Mouse (Mus musculus) ovary, adult 18-20 months (tissue): Measurements from ENCODE around the gene Macrod2.

Experiments used
- DNase-seq: peaks from one replicate; pipeline ENCODE4 v3.0.0; 2022; ENCODE audit warnings: low spot score, mixed read lengths

Gene Macrod2

GRCm38 (mm10) chr2:141308406-141308805 is 913.3 kb downstream of the Macrod2 start:
- DNase-seq: no peak

- DNase-seq: no peak
Measured at GRCm38 (mm10) chr2:141312136-141312948, 917.2 kb downstream of the Macrod2 start.

GRCm38 (mm10) chr2:141315349-141315748 is 920.2 kb downstream of the Macrod2 start:
- no peak for DNase-seq

- DNase-seq: no peak
Measured at GRCm38 (mm10) chr2:141323956-141324460, 928.9 kb downstream of the Macrod2 start.

GRCm38 (mm10) chr2:141327296-141327695 is 932.2 kb downstream of the Macrod2 start:
- DNase-seq: no peak

- no peak for DNase-seq
Measured at GRCm38 (mm10) chr2:141337708-141338107, 942.6 kb downstream of the Macrod2 start.

GRCm38 (mm10) chr2:141343988-141344535 is 949.0 kb downstream of the Macrod2 start:
- no peak for DNase-seq

GRCm38 (mm10) chr2:141352623-141353022 is 957.5 kb downstream of the Macrod2 start:
- DNase-seq: no peak

- no peak for DNase-seq
Measured at GRCm38 (mm10) chr2:141388632-141389031, 993.5 kb downstream of the Macrod2 start.

GRCm38 (mm10) chr2:141391229-141391628 is 996.1 kb downstream of the Macrod2 start:
- DNase-seq: no peak

GRCm38 (mm10) chr2:141394806-141395205 is 999.7 kb downstream of the Macrod2 start:
- DNase-seq: no peak

GRCm38 (mm10) chr2:141408766-141409165 is 1013.7 kb downstream of the Macrod2 start:
- no peak for DNase-seq

- no peak for DNase-seq
Measured at GRCm38 (mm10) chr2:141416436-141416835, 1021.3 kb downstream of the Macrod2 start.

GRCm38 (mm10) chr2:141416855-141417544 is 1021.9 kb downstream of the Macrod2 start:
- DNase-seq: no peak

- DNase-seq: no peak
Measured at GRCm38 (mm10) chr2:141419806-141420205, 1024.7 kb downstream of the Macrod2 start.

GRCm38 (mm10) chr2:141434084-141434483 is 1039.0 kb downstream of the Macrod2 start:
- no peak for DNase-seq

- no peak for DNase-seq
Measured at GRCm38 (mm10) chr2:141434731-141435570, 1039.8 kb downstream of the Macrod2 start.

- DNase-seq: no peak
Measured at GRCm38 (mm10) chr2:141441896-141442295, 1046.8 kb downstream of the Macrod2 start.

- DNase-seq: no peak
Measured at GRCm38 (mm10) chr2:141449078-141449680, 1054.1 kb downstream of the Macrod2 start.

GRCm38 (mm10) chr2:141463946-141464345 is 1068.8 kb downstream of the Macrod2 start:
- DNase-seq: no peak

GRCm38 (mm10) chr2:141472791-141473190 is 1077.7 kb downstream of the Macrod2 start:
- no peak for DNase-seq
